Mouse (Mus musculus): ENCODE results near the gene Ackr3. TPM values are rescaled to one million over a fixed set of nuclear protein-coding genes. Genes with fewer than 3 reads are reported as not detected.
A peak's percentile ranks its signal among the peaks of the same experiment; 100 is the strongest.

The Ackr3 gene
- polyA plus RNA-seq, 1 experiment from 2014 or later = 38.3 TPM

- no peak overlapping the region for H3K4me3 ChIP-seq
- ATAC-seq (ENCODE audit: extremely low read depth, insufficient number of reproducible peaks, low FRiP score, low TSS enrichment) = no peak
- H3K27me3 ChIP-seq (replicated peaks) = peaks cover 22% of the 10 kb centered on the region; the same call in 1 of the 2 replicates
- H3K36me3 ChIP-seq = no peaks in the 10 kb centered on the region
- H3K27ac ChIP-seq (replicated peaks) = no peak overlapping the region
- H3K9ac ChIP-seq = no peak overlapping the region
- 71% methylated on average over 7 of the region's 7 CpGs for WGBS
- no peaks in the 10 kb centered on the region for H3K9me3 ChIP-seq
- H3K4me1 ChIP-seq = peaks cover 10% of the 10 kb centered on the region
- H3K4me2 ChIP-seq = no peak overlapping the region
Observed at GRCm38 (mm10) chr1:90180479-90180878, 23.3 kb upstream of the Ackr3 start.

DNA sequence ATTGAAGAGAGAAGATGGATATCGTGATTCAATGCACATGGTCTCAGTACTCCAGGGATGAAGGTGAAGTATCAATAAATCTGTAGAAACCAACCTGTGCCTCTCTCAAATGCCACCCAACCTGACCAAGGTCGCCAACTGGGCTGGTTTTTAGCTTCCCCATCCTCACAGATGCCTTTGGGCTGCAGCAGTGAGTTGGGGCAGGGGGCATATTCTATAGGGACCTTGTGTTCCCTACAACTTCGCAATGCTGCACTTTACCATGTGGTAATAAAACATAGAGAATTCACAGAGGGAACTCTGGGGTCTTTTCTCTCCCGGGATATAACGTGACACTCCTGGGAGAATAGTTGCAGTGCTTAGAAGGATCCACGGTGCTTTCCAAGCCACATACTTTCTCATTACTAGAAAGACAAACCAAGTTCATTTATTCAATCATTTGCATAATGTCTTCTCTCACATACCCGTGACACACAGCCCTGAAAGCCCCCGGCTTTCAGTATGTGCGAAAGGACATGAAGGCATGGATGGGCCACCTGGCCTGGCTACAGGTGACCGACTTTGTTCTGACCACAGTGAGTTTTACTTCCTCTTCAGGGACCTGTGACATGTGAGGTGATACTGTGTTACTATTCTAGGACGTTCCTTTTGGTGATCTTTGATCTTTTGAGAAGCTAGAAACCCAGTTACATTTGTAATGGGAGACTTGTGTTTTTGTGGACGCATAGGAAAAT lies 22.6 kb upstream of the Ackr3 start:
- H3K4me2 ChIP-seq = no peak overlapping the region
- H3K27me3 ChIP-seq (replicated peaks) = peaks cover 22% of the 10 kb centered on the region; the same call in 1 of the 2 replicates
- 80% methylated on average over 12 of the region's 12 CpGs for WGBS

GRCm38 (mm10) chr1:90182521-90182920 lies 21.3 kb upstream of the Ackr3 start:
- no peaks in the 10 kb centered on the region for H3K36me3 ChIP-seq
- H3K9me3 ChIP-seq = 0 out of 2 replicates have a peak, but pooled peaks cover 5% of the 10 kb centered on the region
- WGBS = 45% methylated on average over 5 of the region's 5 CpGs

More for the DNA sequence above, 22.6 kb upstream of the Ackr3 start:
- no peak overlapping the region for H3K4me3 ChIP-seq
- no peak for ATAC-seq (ENCODE audit: extremely low read depth, insufficient number of reproducible peaks, low FRiP score, low TSS enrichment)
- H3K36me3 ChIP-seq = no peaks in the 10 kb centered on the region
- peaks cover 5% of the 10 kb centered on the region for H3K4me1 ChIP-seq
- H3K27ac ChIP-seq (replicated peaks) = no peak overlapping the region
- H3K9ac ChIP-seq = no peak overlapping the region
- H3K9me3 ChIP-seq = no peaks in the 10 kb centered on the region

GRCm38 (mm10) chr1:90183602-90184001 lies 20.2 kb upstream of the Ackr3 start:
- H3K4me1 ChIP-seq = no peaks in the 10 kb centered on the region
- ATAC-seq (ENCODE audit: extremely low read depth, insufficient number of reproducible peaks, low FRiP score, low TSS enrichment) = no peak
- 0 out of 2 replicates have a peak, but pooled peaks cover 5% of the 10 kb centered on the region for H3K9me3 ChIP-seq
- no peak overlapping the region for H3K4me2 ChIP-seq
- H3K27ac ChIP-seq (replicated peaks) = no peak overlapping the region
- no peak overlapping the region for H3K9ac ChIP-seq
- peaks cover 22% of the 10 kb centered on the region; the same call in 1 of the 2 replicates for H3K27me3 ChIP-seq (replicated peaks)
- 58% methylated on average over 6 of the region's 6 CpGs for WGBS
- H3K36me3 ChIP-seq = no peaks in the 10 kb centered on the region
- H3K4me3 ChIP-seq = no peak overlapping the region

More at GRCm38 (mm10) chr1:90182521-90182920, 21.3 kb upstream of the Ackr3 start:
- Histone ChIP-seq H3K27me3 (replicated peaks) (peaks cover 22% of the 10 kb centered on the region; the same call in 1 of the 2 replicates), H3K27ac (replicated peaks) (no peak overlapping the region), H3K9ac (no peak overlapping the region), H3K4me3 (no peak overlapping the region), H3K4me1 (no peaks in the 10 kb centered on the region), H3K4me2 (no peak overlapping the region)
- ATAC-seq (ENCODE audit: extremely low read depth, insufficient number of reproducible peaks, low FRiP score, low TSS enrichment) = no peak

DNA sequence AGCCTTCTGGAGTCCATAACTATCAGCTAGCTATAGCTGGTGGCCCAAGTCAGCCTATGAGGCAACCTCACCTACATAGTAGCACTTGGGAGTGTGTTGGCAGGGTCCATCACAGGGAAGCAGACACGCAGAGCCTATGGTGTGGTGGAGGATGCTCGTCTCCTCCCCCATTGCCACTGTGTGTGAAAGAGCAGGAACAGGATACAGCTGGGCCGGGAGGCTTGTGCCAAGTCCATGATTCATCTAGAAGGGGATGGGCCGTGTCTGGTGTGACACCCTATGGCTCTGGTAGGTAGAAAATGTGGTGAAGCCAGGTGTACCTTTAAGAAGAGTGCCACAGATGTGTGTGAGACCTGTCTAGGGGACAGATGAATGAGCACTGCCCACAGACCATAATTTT lies 17.6 kb upstream of the Ackr3 start:
- no peaks in the 10 kb centered on the region for H3K36me3 ChIP-seq
- no peak overlapping the region for H3K4me3 ChIP-seq
- ATAC-seq (ENCODE audit: extremely low read depth, insufficient number of reproducible peaks, low FRiP score, low TSS enrichment) = no peak
- no peaks in the 10 kb centered on the region for H3K4me1 ChIP-seq
- H3K27ac ChIP-seq (replicated peaks) = no peak overlapping the region
- H3K9ac ChIP-seq = no peak overlapping the region
- no peak overlapping the region for H3K4me2 ChIP-seq
- H3K27me3 ChIP-seq (replicated peaks) = peaks cover 17% of the 10 kb centered on the region; the same call in 1 of the 2 replicates
- 0 out of 2 replicates have a peak, but pooled peaks cover 5% of the 10 kb centered on the region for H3K9me3 ChIP-seq
- WGBS = 76% methylated on average over 4 of the region's 4 CpGs

GRCm38 (mm10) chr1:90186874-90187273 lies 16.9 kb upstream of the Ackr3 start:
- Histone ChIP-seq H3K27me3 (replicated peaks) (peaks cover 22% of the 10 kb centered on the region; the same call in 1 of the 2 replicates), H3K4me1 (no peaks in the 10 kb centered on the region), H3K4me3 (no peak overlapping the region), H3K9me3 (0 out of 2 replicates have a peak, but pooled peaks cover 5% of the 10 kb centered on the region), H3K9ac (no peak overlapping the region), H3K27ac (replicated peaks) (no peak overlapping the region), H3K36me3 (no peaks in the 10 kb centered on the region), H3K4me2 (no peak overlapping the region)
- WGBS = 68% methylated on average over 5 of the region's 5 CpGs
- ATAC-seq (ENCODE audit: extremely low read depth, insufficient number of reproducible peaks, low FRiP score, low TSS enrichment) = no peak

- H3K9ac ChIP-seq = no peak overlapping the region
- H3K36me3 ChIP-seq = no peaks in the 10 kb centered on the region
- H3K27me3 ChIP-seq (replicated peaks) = peaks cover 14% of the 10 kb centered on the region; the same call in 1 of the 2 replicates
- no peak for ATAC-seq (ENCODE audit: extremely low read depth, insufficient number of reproducible peaks, low FRiP score, low TSS enrichment)
- 0 out of 2 replicates have a peak, but pooled peaks cover 9% of the 10 kb centered on the region for H3K9me3 ChIP-seq
- no peak overlapping the region for H3K4me2 ChIP-seq
- no peaks in the 10 kb centered on the region for H3K4me1 ChIP-seq
- 90% methylated on average over 6 of the region's 6 CpGs for WGBS
- no peak overlapping the region for H3K27ac ChIP-seq (replicated peaks)
- no peak overlapping the region for H3K4me3 ChIP-seq
Observed at GRCm38 (mm10) chr1:90189046-90189445, 14.7 kb upstream of the Ackr3 start.

- 71% methylated on average over 5 of the region's 5 CpGs for WGBS
- peaks cover 30% of the 10 kb centered on the region for H3K4me1 ChIP-seq
- no peak overlapping the region for H3K9ac ChIP-seq
- no peak overlapping the region for H3K4me2 ChIP-seq
- ATAC-seq (ENCODE audit: extremely low read depth, insufficient number of reproducible peaks, low FRiP score, low TSS enrichment) = no peak
- no peaks in the 10 kb centered on the region for H3K36me3 ChIP-seq
- H3K27ac ChIP-seq (replicated peaks) = no peak overlapping the region
- peaks cover 36% of the 10 kb centered on the region for H3K27me3 ChIP-seq (replicated peaks)
- no peak overlapping the region for H3K4me3 ChIP-seq
- no peaks in the 10 kb centered on the region for H3K9me3 ChIP-seq
Observed at GRCm38 (mm10) chr1:90201246-90201645, 2.5 kb upstream of the Ackr3 start.

- no peak overlapping the region for H3K4me3 ChIP-seq
- H3K27ac ChIP-seq (replicated peaks) = no peak overlapping the region
- no peak overlapping the region for H3K9ac ChIP-seq
- WGBS = 52% methylated on average over 2 of the region's 2 CpGs
- peak overlapping the region; percentile 70 for H3K4me2 ChIP-seq
- H3K27me3 ChIP-seq (replicated peaks) = peaks cover 36% of the 10 kb centered on the region
- no peaks in the 10 kb centered on the region for H3K9me3 ChIP-seq
- peaks cover 33% of the 10 kb centered on the region for H3K4me1 ChIP-seq
- no peak for ATAC-seq (ENCODE audit: extremely low read depth, insufficient number of reproducible peaks, low FRiP score, low TSS enrichment)
- H3K36me3 ChIP-seq = no peaks in the 10 kb centered on the region
Observed at GRCm38 (mm10) chr1:90201655-90202054, 2.1 kb upstream of the Ackr3 start.

GRCm38 (mm10) chr1:90202207-90202978 lies 1.4 kb upstream of the Ackr3 start:
- Histone ChIP-seq H3K9me3 (no peaks in the 10 kb centered on the region), H3K4me2 (peak overlapping the region; percentile 70), H3K4me1 (peaks cover 40% of the 10 kb centered on the region), H3K36me3 (no peaks in the 10 kb centered on the region), H3K4me3 (peak overlapping the region; percentile 64), H3K27ac (replicated peaks) (peak overlapping the region; percentile 48; the same call in 1 of the 2 replicates), H3K9ac (peak overlapping the region; percentile 64), H3K27me3 (replicated peaks) (peaks cover 36% of the 10 kb centered on the region)
- ATAC-seq (ENCODE audit: extremely low read depth, insufficient number of reproducible peaks, low FRiP score, low TSS enrichment) = peak; percentile 63
- 10% methylated on average over 23 of the region's 23 CpGs for WGBS

- no peak overlapping the region for H3K27ac ChIP-seq (replicated peaks)
- peak overlapping the region; percentile 64 for H3K9ac ChIP-seq
- H3K4me2 ChIP-seq = peak overlapping the region; percentile 70
- H3K36me3 ChIP-seq = no peaks in the 10 kb centered on the region
- no peak for ATAC-seq (ENCODE audit: extremely low read depth, insufficient number of reproducible peaks, low FRiP score, low TSS enrichment)
- H3K4me3 ChIP-seq = peak overlapping the region; percentile 64
- no peaks in the 10 kb centered on the region for H3K9me3 ChIP-seq
- 12% methylated on average over 11 of the region's 11 CpGs for WGBS
- H3K4me1 ChIP-seq = peaks cover 50% of the 10 kb centered on the region
- H3K27me3 ChIP-seq (replicated peaks) = peaks cover 36% of the 10 kb centered on the region
Observed at GRCm38 (mm10) chr1:90203341-90203740, 439 bp upstream of the Ackr3 start.

Measured in heart, embryonic 13.5 days (tissue).